Comparison of ENCODE assay signal across 8 mouse cellular contexts in the genomic region with DNA sequence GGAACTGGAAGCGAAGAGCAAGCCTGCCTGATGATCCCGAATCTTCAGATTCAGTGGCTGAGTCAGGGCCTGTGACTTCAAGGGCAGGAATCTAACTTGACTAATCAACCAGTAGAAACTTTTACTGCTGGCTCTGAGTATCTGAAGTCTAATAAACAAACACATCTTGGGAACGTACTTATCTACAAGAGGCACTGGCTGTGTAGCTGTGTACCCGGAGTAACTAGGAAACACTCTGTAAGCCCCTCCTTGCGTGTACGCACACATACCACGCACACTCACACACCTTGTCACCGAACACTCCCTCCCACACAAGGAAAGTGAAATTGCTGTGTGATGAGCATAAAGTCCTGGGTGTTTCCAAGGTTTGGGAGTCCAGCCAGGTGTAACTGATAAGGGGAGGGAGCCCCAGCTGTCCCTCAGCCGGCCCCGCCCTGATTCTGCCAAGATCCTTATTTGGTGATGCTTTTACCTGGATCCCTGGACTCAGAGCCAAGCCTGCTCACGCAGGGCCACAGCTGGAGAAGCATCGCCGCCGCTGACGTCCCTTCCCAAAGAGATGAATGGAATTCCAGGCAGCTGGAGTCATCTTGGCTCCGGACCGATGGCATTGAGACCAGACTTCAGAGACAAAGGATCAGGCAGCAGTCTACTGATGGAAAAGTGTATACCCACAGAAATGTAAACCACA. TPM values are rescaled to one million over a fixed set of nuclear protein-coding genes. Genes with fewer than 3 reads are reported as not detected.
DNase-seq lines count a peak whose midpoint lies in the region; ATAC-seq lines count a peak whose summit lies in the region.

No protein-coding gene starts in this region.

- H3K4me2 ChIP-seq in kidney, embryonic 16.5 days (replicated peaks; ENCODE audit: low read depth, low read length), result peak overlapping the region; percentile 96

- H3K27me3 ChIP-seq in kidney, embryonic 16.5 days (ENCODE audit: insufficient read depth, low read length), result no peaks in the 10 kb centered on the region; the same call in 1 of the 2 replicates

- peaks cover 2% of the 10 kb centered on the region; the same call in 1 of the 2 replicates for H3K36me3 ChIP-seq in kidney, embryonic 16.5 days (ENCODE audit: insufficient read depth, low read length)

- peaks cover 36% of the 10 kb centered on the region for H3K4me1 ChIP-seq in kidney, embryonic 16.5 days (ENCODE audit: insufficient read depth, low read length)

- DNase-seq in right cerebral cortex, adult 2 months (ENCODE audit: low spot score in 2 of 2), result peak; percentile 26 to 31
- DNase-seq in right cerebral cortex, postnatal 36 days (ENCODE audit: low spot score in 2 of 2), result no peak
- peak; percentile 71 for DNase-seq in embryo, embryonic 11 days
- DNase-seq in heart, adult 18-20 months, result peak; percentile 46 to 55
- DNase-seq in lung, postnatal 4 days, result peak; percentile 67 to 81
- peak; percentile 33 for DNase-seq in yolk sac, embryonic 10.5 days (ENCODE audit: low spot score)
- no peak for DNase-seq in layer of hippocampus, postnatal 25 days (ENCODE audit: extremely low spot score in 1 of 2, low spot score in 1 of 2)

- 35% methylated on average over 17 of the region's 17 CpGs for WGBS in kidney, embryonic 16.5 days

- H3K4me3 ChIP-seq in kidney, embryonic 16.5 days (ENCODE audit: low read length), result peak overlapping the region; percentile 72

- no peak for ATAC-seq in kidney, embryonic 16.5 days (ENCODE audit: low FRiP score, low TSS enrichment)

- peak overlapping the region; percentile 56 for H3K9ac ChIP-seq in kidney, embryonic 16.5 days (replicated peaks; ENCODE audit: low read length)

- no peak overlapping the region for H3K27ac ChIP-seq in kidney, embryonic 16.5 days (ENCODE audit: low read length)

- no peaks in the 10 kb centered on the region for H3K9me3 ChIP-seq in kidney, embryonic 16.5 days (ENCODE audit: low read length)

RNA-seq across cellular contexts. Expression of a gene that starts 1.3 kb away (rescaled TPM):
- total RNA-seq in heart, adult 18-20 months (2021), result 10 to 100 TPM; 12.8 to 13.0 TPM
- 50.9 and 54.6 TPM in 2 replicates for polyA plus RNA-seq in kidney, embryonic 16.5 days (2015; fragmentation: Nextera tagmentation; extraction: Ambion mirVana)
- 1 to 10 TPM; 2.2 to 2.7 TPM for total RNA-seq in layer of hippocampus, postnatal 25 days (2021)

Comparison
In these comparisons a context has a peak if more than half of its experiments do, and no peak if none do; other contexts are left out.
1. DNase-seq: peak in right cerebral cortex, adult 2 months (2 of 2), embryo, embryonic 11 days (single experiment), heart, adult 18-20 months (2 of 2), lung, postnatal 4 days (2 of 2) and yolk sac, embryonic 10.5 days (single experiment); none in right cerebral cortex, postnatal 36 days (0 of 2) and layer of hippocampus, postnatal 25 days (0 of 2).